Mouse (Mus musculus) liver, postnatal 0 days (tissue): ENCODE results near the gene Cacna2d4.

Experiments used
- CTCF ChIP-seq: sonication (generic); IDR thresholded peaks from 2 replicates; pipeline ENCODE4 v1.5.1; 2016; ENCODE audit warnings: antibody characterized with exemption, low read depth
- EP300 ChIP-seq: IDR thresholded peaks from 2 replicates; pipeline ENCODE4 v1.6.1; 2016; ENCODE audit warnings: antibody characterized with exemption, low read depth, mild to moderate bottlenecking

DNA sequence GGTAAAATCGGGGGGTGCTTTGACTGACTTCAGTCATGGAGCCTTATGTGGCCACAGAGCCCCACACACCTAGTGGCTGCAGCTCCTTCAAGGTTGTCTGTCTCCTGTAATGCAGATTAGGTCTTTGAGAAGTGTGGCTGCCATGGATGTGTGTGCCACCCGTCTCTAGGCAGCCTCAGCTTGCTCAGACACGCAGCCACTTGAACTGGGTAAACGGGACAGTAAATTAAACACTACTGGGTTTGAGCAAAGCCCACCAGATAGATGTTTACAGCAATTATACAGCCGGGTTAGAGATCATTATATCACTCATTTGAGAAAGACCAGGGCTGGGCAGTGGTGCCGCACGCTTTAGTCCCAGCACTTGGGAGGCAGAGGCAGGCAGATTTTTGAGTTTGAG is 41.7 kb upstream of the Cacna2d4 start:
- no peak for TF ChIP-seq CTCF
- no peak for TF ChIP-seq EP300
